Mouse (Mus musculus): ENCODE results near the gene Pxn.

Gene Pxn

DNA sequence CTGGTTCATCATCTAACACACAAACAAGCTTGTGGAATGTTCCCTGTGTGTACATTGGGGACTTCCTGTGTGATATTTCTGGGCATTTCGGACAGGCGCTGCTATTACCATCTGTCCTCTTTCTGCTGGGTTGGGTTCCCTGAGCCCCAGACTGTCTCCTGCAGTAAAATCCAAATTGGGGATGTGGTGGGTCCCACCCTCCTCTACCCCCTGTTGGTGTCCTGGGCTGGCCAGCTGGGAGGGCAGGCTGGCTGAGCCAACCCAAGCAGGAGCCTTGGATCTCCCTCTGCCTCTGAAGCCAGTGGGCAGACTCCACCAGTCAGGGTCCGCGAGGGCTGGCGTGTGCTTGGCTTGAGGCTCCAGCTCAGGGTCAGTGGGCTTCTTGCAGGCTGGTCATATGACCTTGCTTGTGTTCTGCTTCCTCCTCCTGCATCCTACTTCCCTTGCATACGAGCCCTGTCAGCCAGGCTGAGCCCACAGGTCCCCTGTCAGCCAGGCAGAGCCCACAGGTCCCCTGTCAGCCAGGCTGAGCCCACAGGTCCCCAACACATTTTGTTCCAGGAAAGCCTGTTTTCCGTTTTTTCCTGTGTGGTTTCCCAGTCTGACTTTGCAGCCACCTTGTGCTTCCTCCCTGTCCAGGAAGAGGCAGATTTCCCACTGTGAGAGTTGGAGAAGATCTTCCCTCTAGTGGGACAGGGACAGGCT lies 23.4 kb downstream of the Pxn start:
- DNase-seq: no peak

DNA sequence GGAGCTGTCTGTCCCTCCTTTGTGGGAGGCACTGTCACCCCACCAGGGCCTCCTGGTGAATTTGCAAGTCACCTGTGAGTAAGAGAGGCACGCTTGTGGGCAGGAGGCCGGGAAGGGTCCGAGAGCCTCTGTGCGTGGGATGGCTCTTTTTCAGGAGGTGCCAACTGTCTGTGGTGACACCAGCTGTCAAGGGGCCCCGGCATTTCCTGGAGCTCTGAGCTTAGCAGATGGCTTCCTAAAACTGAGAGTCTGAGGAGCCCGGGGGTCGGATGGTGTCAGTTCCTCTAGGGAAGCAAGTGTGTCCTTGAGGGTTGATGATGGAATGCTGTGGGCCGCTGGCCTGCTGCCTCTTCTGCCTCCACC lies 24.0 kb downstream of the Pxn start:
- DNase-seq: no peak

DNA sequence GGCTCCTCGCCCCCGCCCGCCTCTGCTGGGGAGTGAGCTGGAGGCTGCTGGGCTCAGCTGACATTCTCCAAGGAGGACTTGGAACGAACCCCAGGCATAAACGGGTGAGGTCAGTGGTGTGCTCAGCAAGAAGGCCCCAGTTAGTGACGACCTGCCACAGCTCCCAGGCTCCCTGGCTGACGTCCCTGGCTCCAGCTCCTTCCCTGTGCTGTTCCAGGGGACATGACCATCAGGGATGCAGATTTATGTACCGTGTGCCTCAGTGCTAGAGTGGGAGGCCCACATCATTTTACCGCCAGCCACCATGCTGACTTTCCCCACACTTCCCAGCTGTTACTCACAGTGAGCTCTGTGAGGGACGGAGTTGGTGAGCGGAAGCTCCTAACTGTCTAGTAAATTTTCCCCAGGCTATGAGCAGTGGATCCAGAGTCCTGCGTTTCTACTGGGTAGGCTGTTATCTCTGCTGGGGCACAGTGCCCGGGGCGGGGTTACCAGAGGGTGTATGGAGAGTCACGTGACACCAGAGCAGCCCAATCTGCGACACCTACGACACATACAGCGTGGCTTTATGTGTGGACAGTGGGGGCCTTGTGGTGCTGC lies 25.3 kb downstream of the Pxn start:
- DNase-seq: peak; percentile 83

DNA sequence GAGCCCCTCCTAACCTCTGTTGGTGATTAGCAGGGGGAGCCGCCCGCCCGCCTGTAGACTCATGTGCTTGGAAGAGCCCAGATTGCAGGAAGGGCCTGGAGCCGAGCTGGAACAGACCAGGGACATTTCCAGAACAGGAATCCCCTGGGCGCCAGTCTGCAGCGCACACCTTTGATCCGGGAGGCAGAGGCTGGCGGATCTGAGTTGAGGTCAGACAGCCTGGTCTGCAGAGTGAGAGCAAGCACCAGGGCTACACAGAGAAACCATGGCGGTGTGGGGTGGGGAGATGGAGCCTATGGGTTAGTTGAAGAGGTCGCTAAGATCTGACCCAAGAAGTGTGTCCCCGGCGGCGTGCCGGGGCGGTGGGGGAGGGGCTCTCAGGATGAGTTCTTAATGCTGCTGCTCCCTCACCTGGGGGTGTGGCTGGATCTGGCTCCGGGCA lies 27.8 kb downstream of the Pxn start:
- no peak for DNase-seq

DNA sequence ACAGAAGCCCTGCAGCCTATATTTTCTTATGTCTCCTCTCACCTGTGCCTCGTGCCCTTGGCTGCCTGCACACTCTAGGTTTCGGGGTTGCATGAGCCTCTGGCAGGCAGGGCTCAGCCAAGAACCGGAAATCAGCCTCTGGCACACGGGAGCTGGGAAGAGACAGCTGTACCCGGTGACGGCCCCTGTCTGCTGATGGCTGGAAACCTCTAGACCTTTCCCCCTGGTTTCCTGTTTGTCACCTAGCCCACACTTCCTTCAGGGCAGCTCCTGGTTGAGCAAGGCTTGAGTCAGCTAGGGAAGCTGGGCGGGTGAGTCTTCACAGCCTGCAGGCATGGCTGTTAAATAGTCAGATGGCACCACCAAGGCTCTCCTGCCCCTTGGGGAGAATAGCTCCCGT lies 28.4 kb downstream of the Pxn start:
- peak; percentile 48 for DNase-seq

DNA sequence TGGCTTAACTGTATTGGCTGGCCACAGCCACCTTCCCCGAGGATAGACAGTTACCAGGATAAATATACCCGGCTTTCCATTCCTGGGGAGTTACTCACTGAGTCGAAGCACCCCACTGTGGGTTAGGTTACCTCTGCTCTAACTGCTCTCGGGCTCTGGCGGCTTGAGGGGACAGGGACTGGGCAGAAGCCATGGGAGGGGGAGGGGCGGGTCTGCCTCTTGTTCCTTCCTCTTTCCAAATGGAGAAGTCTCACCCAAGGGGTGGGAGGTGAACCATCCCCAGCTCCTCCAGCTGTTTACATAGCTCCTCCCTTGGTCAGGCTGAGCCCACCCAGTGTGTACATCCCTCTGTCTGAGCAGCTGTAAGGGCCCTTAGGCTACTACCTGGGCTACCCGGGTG lies 29.2 kb downstream of the Pxn start:
- DNase-seq: peak; percentile 63

DNA sequence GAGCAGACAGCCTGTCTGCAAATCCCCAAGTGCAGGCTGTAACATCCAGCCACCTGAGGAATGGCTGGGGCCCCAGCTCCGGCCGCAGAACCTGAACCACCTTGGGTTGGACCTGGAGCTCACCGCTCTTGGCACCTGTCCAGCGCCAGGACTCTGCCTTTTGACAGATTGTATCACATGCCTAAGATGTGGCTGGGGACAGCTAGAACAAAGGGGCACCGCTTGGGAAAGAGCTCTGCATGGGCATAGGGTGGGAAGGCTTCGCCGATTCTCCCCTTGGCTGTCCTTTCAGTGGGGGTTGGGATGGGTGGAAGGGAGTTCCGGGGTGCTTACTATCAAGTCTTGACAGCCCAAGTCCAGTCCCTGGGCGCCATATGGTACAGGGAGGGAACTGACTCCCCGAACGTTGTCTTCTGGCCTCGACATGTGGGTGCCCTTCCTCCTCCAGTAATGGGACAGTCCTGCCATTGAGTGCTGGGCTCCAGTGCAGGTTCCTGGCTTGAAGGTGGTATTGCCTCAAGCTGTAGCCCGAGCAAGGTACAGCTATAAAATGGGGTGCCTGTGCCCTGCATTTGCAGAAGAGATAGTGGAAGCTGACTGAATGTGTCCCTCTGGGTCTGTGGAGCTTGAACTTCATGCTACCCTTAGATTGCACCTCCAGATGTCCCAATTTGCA lies 31.7 kb downstream of the Pxn start:
- DNase-seq: no peak

DNA sequence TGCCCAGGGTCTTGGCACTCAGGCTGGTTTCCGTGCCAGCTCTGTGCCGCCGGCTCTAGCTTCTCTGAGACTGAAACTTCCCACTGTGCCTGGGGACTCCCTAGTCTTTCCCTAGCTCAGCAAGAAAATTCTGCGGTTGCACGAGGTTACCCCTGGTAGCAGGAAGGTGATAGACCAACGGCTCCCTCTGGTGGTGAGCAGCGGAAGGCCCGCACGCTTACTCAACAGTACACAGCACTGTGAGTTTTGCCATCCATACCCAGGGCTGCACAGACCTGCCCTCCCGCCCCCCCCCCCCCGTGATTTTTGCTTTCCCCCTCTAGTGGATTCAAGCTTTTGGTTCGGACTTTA lies 32.2 kb downstream of the Pxn start:
- peak; percentile 97 for DNase-seq

DNA sequence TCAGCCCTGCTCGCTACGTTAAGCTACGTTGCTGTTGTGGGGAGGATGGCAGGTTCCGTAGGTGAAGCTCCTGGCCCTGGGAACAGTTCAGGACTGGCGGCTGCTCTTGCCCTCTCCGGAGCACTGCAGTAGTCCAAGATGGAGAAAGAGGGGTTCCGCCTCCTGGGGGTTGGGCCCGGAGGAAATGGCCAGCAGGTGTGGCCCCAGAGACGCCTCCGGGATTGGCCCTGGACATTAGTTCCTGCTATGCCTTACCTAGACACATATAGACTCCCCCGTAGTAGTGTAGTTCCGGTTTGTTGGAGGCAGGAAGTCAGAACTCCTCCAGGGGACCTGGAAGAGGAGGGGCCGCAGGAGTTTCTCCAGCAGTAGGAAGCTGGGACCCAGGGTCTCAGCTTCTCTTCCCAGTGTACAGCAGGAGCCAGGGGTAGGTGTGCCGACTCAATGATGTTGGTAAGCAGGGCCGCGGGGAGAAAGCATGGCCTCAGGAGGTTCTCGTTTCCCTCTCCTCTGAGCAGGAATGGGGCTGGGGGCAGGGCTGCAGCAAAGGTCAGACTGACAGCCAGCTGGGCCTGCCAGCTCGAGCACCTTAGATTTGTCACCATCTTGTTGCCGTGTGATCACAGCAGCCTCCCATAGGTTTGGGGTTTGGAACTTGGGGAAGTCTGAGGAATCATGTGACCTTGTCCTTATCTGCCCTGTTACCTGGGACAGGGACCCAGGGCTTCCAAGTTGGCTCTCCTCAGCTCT lies 36.3 kb downstream of the Pxn start:
- no peak for DNase-seq

DNA sequence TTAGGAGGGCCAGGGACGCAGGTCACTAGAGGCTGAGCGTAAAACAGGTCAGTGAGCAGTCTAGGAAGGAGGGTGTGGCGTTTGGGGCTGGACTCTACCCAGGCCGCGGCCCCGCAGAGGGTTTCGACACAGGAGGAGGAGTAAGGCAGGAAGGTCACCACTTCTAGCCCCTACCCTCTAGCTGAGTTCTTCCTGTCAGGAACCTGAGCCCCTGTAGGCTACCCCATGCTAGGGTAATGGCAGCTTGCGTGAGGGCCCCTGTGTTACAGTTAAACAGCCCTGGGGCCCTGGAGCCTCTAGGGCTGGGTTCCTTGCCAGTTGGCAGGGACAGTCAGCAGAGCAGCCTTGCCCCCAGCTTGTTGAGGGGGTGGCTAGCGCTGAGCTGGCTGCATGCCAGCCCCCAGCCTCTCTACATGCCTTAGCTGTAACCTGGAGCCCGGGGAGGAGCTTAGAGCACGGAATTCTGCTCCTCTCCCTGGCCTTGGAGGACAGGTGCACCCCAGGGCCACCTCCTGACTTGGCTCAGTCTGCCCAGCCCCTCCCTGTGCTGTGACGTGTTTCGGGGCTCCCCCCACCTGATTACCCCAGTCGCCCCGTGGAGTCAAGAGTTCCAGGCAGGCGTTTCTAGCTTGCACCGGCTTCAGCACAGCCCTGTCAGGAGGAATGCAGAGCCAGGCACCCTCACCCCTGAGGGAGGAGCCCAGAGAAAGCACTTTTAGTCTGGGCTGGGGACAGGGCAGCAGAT lies 37.2 kb downstream of the Pxn start:
- DNase-seq: peak; percentile 76

DNA sequence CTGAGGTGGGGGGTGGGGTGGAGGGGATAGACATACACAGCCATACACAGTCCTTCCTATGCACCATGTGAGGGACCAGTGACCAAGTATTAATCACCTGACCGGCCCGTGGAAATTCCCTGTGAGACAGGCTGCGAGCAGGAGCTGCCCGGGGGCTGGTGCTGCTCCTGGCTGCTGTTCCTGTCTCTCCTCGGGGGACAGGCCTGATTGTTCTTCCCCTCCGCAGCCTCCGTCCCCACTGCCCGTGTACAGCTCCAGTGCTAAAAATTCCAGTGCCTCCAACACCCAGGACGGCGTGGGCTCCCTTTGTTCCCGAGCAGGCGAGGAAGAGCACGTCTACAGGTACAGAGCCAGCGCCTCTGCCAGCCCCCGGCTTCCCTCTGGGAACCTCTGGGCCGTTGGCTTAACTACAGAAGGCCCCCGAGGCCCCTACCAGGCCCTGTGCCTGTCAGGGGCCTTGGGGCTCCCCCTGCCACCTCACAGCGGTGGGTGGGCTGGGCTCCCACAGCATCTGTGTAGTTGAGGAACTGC lies 38.2 kb downstream of the Pxn start:
- DNase-seq: no peak

DNA sequence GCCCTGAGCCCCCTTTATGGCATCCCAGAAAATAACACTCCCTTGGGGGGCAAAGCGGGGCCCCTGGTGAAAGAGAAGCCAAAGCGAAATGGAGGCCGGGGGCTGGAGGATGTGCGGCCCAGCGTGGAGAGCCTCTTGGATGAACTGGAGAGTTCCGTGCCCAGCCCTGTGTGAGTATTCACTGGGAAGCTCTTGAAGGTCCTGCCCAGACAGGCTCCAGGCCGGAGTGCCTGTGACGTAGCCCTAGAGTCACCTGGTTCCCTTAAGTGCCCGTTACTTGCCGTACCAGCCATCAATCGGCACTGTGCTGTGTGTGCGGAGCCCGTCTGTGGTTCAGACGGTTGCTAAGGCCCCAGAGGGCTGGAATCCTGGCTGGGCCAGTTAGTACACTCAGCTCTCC lies 39.2 kb downstream of the Pxn start:
- DNase-seq: peak; percentile 75

DNA sequence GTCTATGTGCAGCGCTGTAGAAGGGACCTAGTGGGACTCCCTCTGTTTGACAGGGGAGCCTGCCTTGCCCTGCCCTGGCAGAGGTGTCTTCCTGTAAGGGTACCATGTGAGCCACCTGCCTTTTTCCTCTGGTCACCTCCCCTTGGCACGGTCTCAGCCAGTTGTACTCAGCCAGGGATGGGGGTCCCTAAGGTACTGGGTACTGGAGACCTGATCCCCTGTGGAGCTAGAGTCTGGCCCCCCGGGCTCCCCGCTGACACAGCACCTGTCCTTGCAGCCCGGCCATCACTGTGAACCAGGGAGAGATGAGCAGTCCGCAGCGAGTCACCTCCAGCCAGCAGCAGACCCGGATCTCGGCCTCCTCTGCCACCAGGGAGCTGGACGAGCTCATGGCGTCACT lies 40.1 kb downstream of the Pxn start:
- DNase-seq: no peak

DNA sequence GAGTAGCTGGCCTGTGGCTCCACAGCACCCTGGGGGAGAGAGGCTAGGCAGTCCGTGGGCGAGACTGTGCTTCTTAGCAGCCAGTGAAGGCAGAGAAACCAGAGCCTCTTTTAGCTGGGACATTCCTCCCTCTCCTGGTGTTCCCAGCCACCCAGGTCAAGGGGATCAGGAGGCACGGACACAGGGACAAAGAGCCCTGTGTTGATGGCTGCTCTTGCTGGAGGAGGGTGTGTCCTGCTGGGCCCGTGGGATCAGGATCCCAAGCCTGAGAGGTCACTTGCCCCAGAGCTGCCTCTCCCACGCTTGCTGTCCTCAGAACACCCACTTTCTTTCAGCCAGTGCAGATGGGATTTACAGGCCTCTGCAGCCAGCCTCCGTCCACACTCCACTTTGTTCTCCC lies 40.5 kb downstream of the Pxn start:
- DNase-seq: no peak

DNA sequence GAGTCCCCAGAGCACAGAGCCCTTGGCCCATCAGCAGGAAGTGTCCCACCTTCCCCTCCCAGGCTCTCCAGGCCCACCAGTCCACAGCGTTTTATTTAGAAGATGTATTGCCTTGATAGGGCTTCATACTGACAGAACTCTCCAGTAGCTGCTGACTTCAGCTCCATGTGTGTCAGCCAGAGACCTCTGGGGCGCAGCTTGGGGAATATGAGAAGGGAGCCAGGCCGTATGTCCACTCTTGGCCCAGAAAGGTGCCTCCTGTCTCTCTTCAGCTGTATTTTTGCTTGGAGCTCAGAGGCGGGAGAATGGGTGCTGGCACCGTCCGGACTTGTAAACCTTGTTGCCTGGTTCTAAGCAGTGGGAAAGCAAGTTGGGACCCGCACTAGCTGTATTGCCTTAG lies 40.9 kb downstream of the Pxn start:
- no peak for DNase-seq

DNA sequence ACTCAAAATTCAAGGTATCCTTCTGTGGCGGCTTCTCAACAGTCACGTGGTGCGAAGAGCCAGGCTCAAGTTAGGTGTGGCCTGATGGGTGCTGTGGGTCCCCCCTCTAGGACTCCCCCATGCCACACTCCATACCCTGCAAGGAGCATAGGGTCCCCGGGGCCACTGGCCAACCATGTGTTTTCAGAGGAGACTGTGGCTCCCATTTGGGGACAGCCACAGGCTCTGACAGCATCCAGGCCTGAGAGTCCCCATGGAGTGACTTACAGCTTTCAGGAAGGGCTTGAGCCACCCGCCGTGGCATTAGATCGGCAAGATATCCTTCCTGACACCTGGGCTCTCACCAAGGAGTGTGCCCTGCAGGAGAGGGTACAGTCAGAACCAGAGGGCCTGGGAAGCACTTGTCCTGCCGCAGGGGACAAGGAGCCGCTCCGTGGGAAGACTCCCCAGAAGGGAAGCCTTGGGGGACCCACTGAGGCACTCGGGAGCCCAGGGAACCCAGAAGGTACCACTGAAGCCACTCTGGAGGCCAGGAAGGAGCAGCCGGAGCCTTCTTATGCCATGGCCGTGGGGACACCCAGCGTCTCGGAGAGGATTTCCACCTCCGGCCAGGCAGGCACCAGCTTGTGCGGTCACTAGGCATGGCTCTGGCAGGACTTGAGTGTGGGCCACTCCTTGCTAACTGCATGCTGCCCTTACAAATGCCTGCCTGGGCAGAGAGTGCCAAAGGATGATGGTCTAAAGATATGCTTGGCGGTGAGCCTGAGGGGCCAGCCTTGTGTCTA lies 42.2 kb downstream of the Pxn start:
- no peak for DNase-seq

DNA sequence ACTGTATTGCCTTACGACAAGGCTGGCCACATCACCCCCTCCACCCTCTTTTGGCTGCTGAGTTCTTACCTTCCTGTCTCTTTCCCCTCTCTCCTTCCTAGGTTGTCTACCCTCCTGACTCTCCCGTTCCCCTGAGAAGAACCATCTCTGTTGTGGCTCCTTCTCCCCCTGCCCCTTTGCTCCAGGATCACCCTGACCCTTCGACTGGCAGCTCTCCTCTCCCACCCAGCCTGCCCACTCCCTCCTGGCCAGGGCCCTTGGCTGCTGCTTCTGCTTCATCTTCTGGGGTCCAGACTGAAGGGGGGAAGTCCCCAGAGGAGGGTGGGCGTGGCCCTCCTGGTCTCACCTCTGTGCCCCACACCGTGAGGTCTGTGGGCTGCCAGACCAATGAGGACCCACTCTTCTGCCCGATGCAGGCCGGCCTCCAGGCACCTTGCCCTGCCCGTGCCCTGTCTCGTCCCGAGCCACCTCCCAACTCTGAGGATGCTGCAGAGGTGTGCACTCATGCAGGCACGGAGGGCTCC lies 44.1 kb downstream of the Pxn start:
- DNase-seq: no peak

DNA sequence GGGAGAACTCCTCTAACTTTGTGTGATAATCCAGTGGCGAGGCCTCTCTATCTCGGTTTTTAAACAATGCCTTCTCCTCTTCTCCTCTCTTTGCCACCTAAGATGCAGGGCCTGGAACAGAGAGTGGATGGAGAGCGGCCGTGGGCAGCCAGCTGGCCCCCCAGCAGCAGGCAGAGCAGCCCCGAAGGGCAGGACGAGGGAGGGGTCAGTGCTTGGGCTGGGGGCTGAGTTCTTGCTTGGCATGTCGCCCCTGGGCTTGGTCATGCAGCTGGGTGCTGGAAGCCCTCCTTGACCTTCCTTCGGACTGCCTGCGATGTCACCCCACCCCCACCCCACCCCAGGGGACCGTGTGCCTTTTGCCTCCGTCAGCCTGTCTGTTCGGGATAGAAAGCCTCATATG lies 44.9 kb downstream of the Pxn start:
- no peak for DNase-seq

DNA sequence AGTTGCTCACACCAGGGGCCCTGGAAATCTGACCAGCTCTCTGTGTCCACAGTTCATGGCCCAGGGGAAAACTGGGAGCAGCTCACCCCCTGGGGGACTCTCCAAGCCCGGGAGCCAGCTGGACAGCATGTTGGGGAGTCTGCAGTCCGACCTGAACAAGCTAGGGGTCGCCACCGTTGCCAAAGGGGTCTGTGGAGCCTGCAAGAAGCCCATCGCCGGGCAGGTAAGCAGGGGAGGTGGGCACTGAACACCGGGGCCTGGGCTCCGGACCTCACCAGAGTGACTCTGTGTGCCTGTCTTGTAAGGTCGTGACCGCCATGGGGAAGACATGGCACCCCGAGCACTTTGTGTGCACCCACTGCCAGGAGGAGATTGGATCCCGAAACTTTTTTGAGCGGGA lies 45.3 kb downstream of the Pxn start:
- DNase-seq: no peak

DNA sequence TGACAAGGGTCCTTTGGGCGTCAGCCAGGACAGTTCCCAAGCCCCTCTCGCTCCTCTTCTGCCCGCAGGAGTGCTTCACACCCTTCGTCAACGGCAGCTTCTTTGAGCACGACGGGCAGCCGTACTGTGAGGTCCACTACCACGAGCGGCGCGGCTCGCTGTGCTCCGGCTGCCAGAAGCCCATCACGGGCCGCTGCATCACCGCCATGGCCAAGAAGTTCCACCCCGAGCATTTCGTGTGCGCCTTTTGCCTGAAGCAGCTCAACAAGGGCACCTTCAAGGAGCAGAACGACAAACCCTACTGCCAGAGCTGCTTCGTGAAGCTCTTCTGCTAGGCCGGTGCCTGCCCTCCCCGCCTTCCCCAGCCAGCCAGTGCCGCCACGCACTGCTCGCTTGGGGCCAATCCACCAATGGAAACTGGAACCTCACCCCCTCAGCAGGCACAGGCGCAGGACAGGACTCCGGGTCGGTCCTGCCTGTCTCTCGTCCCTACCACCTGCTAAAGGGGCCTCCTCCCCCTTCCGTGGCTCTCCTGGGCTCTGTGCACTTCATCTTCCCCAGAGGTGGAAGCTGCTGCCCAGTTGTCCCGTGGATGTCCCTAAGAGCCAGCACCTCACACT lies 47.4 kb downstream of the Pxn start:
- no peak for DNase-seq

DNA sequence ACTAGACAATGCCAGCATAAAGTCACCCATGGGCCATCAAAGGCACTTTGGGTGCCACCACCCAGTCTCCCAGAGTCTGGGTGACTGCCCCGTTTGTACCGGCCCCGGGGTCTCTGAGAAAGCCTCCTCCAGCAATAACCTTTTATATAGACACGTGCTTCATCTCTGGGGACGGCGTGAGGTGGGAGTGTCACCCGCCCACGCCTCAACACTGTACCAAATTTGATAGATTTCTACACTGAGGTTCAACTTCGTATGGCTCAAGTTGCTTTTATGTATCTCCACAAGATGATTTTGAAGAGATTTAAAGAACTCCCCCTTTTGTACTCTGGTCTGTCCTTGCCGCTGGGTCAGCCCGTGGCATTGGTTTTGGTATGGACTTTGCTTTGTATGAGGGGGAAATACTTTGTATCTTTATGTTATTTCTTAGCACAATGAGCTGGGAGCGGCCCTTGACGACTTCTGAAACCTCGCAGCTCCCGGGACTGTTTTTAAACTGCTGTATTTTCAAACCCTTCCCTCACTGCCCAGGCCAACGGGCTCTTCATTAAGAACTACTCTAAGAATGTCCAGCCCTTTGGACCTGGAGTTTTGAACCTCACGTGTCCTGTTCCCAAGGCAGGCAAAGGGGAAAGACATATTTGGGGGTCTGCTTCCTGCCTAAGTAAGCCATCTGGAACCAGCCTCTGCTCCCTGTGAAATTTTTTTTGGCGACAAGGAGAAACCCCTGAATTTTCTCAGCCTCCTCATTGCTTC lies 48.2 kb downstream of the Pxn start:
- no peak for DNase-seq

Data from lung, postnatal 14 days (tissue).